Mouse (Mus musculus) CH12.LX (cell line): ENCODE data around the gene Zfp942. TPM values are rescaled to one million over a fixed set of nuclear protein-coding genes. Genes with fewer than 3 reads are reported as not detected.
"Not testable (repeated sequence)": the region's sequence is repeated elsewhere in the genome, so short reads cannot be mapped to it uniquely, and the experiment has no call there.

Experiments used
- DNase-seq: peaks from one replicate; pipeline ENCODE4 v3.0.0-alpha.2; 2013; ENCODE audit errors: extremely low read depth
- H3K27ac ChIP-seq: 2 replicates; pipeline ENCODE4 v1.5.1; 2012; ENCODE audit warnings: low read depth, mild to moderate bottlenecking, control low read depth, moderate library complexity; ENCODE audit not compliant: insufficient read depth
- H3K27me3 ChIP-seq: replicated peaks from 2 replicates; pipeline ENCODE3; 2012; ENCODE audit warnings: inconsistent platforms
- H3K36me3 ChIP-seq, 2 experiments: replicated peaks in 1 of 2; 2 replicates each; pipeline versions ENCODE3 to v1.6.1; 2012; ENCODE audit warnings: inconsistent platforms in 1 of 2, low read length in 1 of 2, mild to moderate bottlenecking in 1 of 2, mixed read lengths in 1 of 2, moderate library complexity in 1 of 2; ENCODE audit not compliant: control insufficient read depth in 1 of 2, insufficient read depth in 1 of 2
- H3K4me1 ChIP-seq, 2 experiments: 2 replicates each; pipeline ENCODE4 v1.6.1; 2012; ENCODE audit warnings: inconsistent platforms in 1 of 2, moderate library complexity in 1 of 2; ENCODE audit not compliant: insufficient read depth in 2 of 2, control insufficient read depth in 1 of 2
- H3K4me2 ChIP-seq: 2 replicates; pipeline ENCODE4 v1.6.1; 2012; ENCODE audit warnings: low read depth, mild to moderate bottlenecking, control low read depth; ENCODE audit not compliant: poor library complexity, insufficient read depth, severe bottlenecking
- H3K4me3 ChIP-seq, 3 experiments: fragments of 150-350 bp in 1 of 3; sonication (generic) in 1 of 3; replicated peaks in 1 of 3; 2 replicates each; pipeline versions ENCODE3 to v1.5.1; 2011 to 2012; ENCODE audit warnings: low read depth in 2 of 3, low read length in 2 of 3, mild to moderate bottlenecking in 2 of 3, moderate library complexity in 2 of 3, control low read depth in 1 of 3, improper control_type of control experiment in 1 of 3, inconsistent platforms in 1 of 3, mixed read lengths in 1 of 3; ENCODE audit not compliant: poor library complexity in 1 of 3
- H3K79me2 ChIP-seq: replicated peaks from 2 replicates; pipeline ENCODE4 v1.6.1; 2012; ENCODE audit warnings: mild to moderate bottlenecking, moderate library complexity; ENCODE audit not compliant: control insufficient read depth, poor library complexity, insufficient read depth, severe bottlenecking; ENCODE audit errors: extremely low read depth
- H3K9ac ChIP-seq: 2 replicates; pipeline ENCODE4 v1.6.1; 2012; ENCODE audit warnings: low read depth, mild to moderate bottlenecking, control low read depth, moderate library complexity; ENCODE audit not compliant: insufficient read depth
- H3K9me3 ChIP-seq: replicated peaks from 2 replicates; pipeline ENCODE3; 2012; ENCODE audit warnings: low read length, inconsistent platforms, mixed read lengths
- BHLHE40 ChIP-seq: IDR thresholded peaks from 2 replicates; pipeline ENCODE4 v1.6.1; 2011; ENCODE audit warnings: mild to moderate bottlenecking, low read depth, low read length, improper control_type of control experiment
- HCFC1 ChIP-seq: IDR thresholded peaks from 2 replicates; pipeline ENCODE4 v1.6.1; 2012; ENCODE audit warnings: low read depth, mild to moderate bottlenecking, inconsistent platforms, low read length, improper control_type of control experiment
- IRF4 ChIP-seq: IDR thresholded peaks from 2 replicates; pipeline ENCODE4 v1.6.1; 2014; ENCODE audit warnings: low read depth, mild to moderate bottlenecking, inconsistent platforms, low read length, improper control_type of control experiment
- MXI1 ChIP-seq: IDR thresholded peaks from 2 replicates; pipeline ENCODE4 v1.6.1; 2011; ENCODE audit warnings: mild to moderate bottlenecking, low read depth, low read length, improper control_type of control experiment
- MYC ChIP-seq: IDR thresholded peaks from 2 replicates; pipeline ENCODE4 v1.6.1; 2011; ENCODE audit warnings: low read depth, mild to moderate bottlenecking, improper control_type of control experiment, low read length
- NRF1 ChIP-seq: IDR thresholded peaks from 2 replicates; pipeline ENCODE4 v1.6.1; 2014; ENCODE audit warnings: low read depth, mild to moderate bottlenecking, inconsistent platforms, low read length, improper control_type of control experiment, moderate library complexity
- POLR2A ChIP-seq: IDR thresholded peaks from 2 replicates; pipeline ENCODE4 v1.6.1; 2011; ENCODE audit warnings: low read depth, mild to moderate bottlenecking, improper control_type of control experiment, low read length
- SIN3A ChIP-seq: IDR thresholded peaks from 2 replicates; pipeline ENCODE4 v1.6.1; 2012; ENCODE audit warnings: low read length, improper control_type of control experiment, inconsistent platforms
- TBP ChIP-seq: conservative IDR thresholded peaks from 2 replicates; pipeline ENCODE4 v1.6.1; 2011; ENCODE audit warnings: low read depth, low read length, improper control_type of control experiment
- USF1 ChIP-seq: IDR thresholded peaks from 2 replicates; pipeline ENCODE4 v1.6.1; 2014; ENCODE audit warnings: low read depth, mild to moderate bottlenecking, inconsistent platforms, low read length, improper control_type of control experiment
- USF2 ChIP-seq: conservative IDR thresholded peaks from 2 replicates; pipeline ENCODE4 v1.6.1; 2011; ENCODE audit warnings: low read depth, low read length, improper control_type of control experiment
- ZNF384 ChIP-seq: IDR thresholded peaks from 2 replicates; pipeline ENCODE4 v1.6.1; 2012; ENCODE audit warnings: low read depth, low read length, improper control_type of control experiment, inconsistent platforms
- dilution Hi-C: fragments of 300-500 bp; cut with MboI; formaldehyde crosslinking; loops from 2 replicates; pipeline ENCODE4 v1.14.3; 2020; ENCODE audit warnings: low sequenced_read_pairs; ENCODE audit not compliant: extremely low pct_unique_long_range_greater_than_20kb, extremely low pct_ligation_motif_present
- in situ Hi-C: fragments of 300-500 bp; cut with MboI; formaldehyde crosslinking; loops from 3 replicates; pipeline ENCODE4 v1.14.3; 2019; ENCODE audit warnings: low sequenced_read_pairs, low pct_ligation_motif_present, low pct_unique_long_range_greater_than_20kb, mixed read lengths
- polyA plus RNA-seq: library from polyadenylated mRNA; unstranded; fragments of >175 nt; gene quantifications from 2 replicates; pipeline ENCODE4 v1.2.1, GENCODE M21; 2012; ENCODE audit warnings: low read depth; ENCODE audit not compliant: insufficient read length
- total RNA-seq, 2 experiments: library from RNA; depleted of rRNA; stranded (reverse); fragments of 300-350 nt in 1 of 2; fragments of >200 nt in 1 of 2; gene quantifications; 2 replicates each; pipeline ENCODE4 v1.2.3; 2012 to 2014

Zfp942 gene
- total RNA-seq (2012; rRNA removed) (4.0 and 4.6 TPM in 2 replicates), total RNA-seq (2014; rRNA removed) (10.8 and 12.7 TPM in 2 replicates), polyA plus RNA-seq (4.2 and 5.1 TPM in 2 replicates)

- dilution Hi-C loops, H3K9me3 ChIP-seq, H3K36me3 ChIP-seq, in situ Hi-C loops, H3K27me3 ChIP-seq: not testable (repeated sequence)
- Histone ChIP-seq H3K9ac (peak within 1 kb of the TSS; percentile 95), H3K4me1 (peaks cover 0 to 25% of the 10 kb centered on the region in 2 experiments; a peak in 2 of 4 replicates), H3K27ac (peak within 1 kb of the TSS; percentile 53; the same call in 1 of the 2 replicates), H3K79me2 (peaks cover 26% of the 10 kb centered on the region), H3K4me3 (peak within 1 kb of the TSS; percentile 53 to 97 (median 70)), H3K4me2 (peak within 1 kb of the TSS; percentile 93)
- DNase-seq, result peak; percentile 52
- TF ChIP-seq IRF4 (0 out of 2 replicates have a peak, but pooled peaks have one; percentile 8), POLR2A (peak; percentile 62), USF2 (peak; percentile 51), MXI1 (0 out of 2 replicates have a peak, but pooled peaks have one; percentile 14), SIN3A (peak; percentile 52; the same call in 1 of the 2 replicates), HCFC1 (peak; percentile 47), TBP (0 out of 2 replicates have a peak, but pooled peaks have one; percentile 29), USF1 (peak; percentile 22; the same call in 1 of the 2 replicates), BHLHE40 (peak; percentile 44; the same call in 1 of the 2 replicates), NRF1 (peak; percentile 32; the same call in 1 of the 2 replicates)
These were observed at the start of gene Zfp942, which contains the start of gene Zfp943 for GRCm38 (mm10) chr17:21962107-21962907. Gene Zfp942, minus strand, starts transcription at chr17:21962464. Gene Zfp943, plus strand, starts transcription at chr17:21962552.

GRCm38 (mm10) chr17:21963302-21963701 is 1.0 kb upstream of the Zfp942 start:
- H3K4me1 ChIP-seq, result peaks cover 0 to 25% of the 10 kb centered on the region in 2 experiments; a peak in 2 of 4 replicates
- peak overlapping the region; percentile 45 to 97 (median 53) for H3K4me3 ChIP-seq
- H3K27ac ChIP-seq, result no peak overlapping the region
- peak; percentile 1 for DNase-seq
- H3K79me2 ChIP-seq, result peaks cover 26% of the 10 kb centered on the region
- peaks cover 0 to 7% of the 10 kb centered on the region in 2 experiments for H3K36me3 ChIP-seq
- H3K27me3 ChIP-seq, result no peaks in the 10 kb centered on the region
- TF ChIP-seq MYC (no peak), ZNF384 (peak; percentile 85)
- in situ Hi-C loops, result no loop called here
- peak overlapping the region; percentile 73 for H3K9ac ChIP-seq
- H3K4me2 ChIP-seq, result peak overlapping the region; percentile 75
- dilution Hi-C loops, result no loop called here
- no peaks in the 10 kb centered on the region for H3K9me3 ChIP-seq

DNA sequence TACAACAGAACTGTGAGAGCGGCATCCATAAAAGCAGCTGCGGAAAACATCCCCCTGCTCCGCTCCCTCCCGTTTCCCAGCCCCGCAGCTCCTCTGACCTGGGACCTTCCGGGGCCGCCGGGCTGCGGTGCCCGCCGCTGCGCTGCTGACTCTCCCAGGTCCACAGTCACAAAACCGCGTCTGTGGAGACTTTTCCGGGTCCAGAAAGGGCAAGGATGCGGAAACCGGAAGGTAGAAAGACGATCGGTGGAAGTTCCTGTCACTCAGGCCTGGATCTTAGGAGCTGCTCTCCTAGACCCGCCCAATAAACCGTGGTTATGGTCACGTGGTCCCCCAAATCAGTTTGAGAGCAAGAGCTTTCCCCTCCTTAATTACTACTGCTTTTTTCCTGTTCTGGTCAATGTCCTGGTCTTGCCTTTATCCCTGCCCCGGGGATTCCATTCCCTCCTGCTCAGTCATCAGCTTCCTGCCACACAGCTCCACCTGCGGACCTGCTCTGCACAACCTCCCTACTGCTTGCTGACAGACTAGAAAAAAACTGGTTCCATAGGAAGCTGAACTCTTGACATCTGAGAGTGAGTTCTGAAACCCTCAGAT is 52.7 kb downstream of the Zfp942 start, which contains the start of gene Zfp995:
Gene Zfp995 (minus strand): TSS at position 471 of the 597 bp plus-strand sequence.
- H3K9ac ChIP-seq, DNase-seq, H3K36me3 ChIP-seq, H3K79me2 ChIP-seq, H3K4me2 ChIP-seq, H3K4me3 ChIP-seq, H3K27me3 ChIP-seq, in situ Hi-C loops, H3K9me3 ChIP-seq, H3K27ac ChIP-seq, dilution Hi-C loops, H3K4me1 ChIP-seq: not testable (repeated sequence)
